Mouse (Mus musculus) heart, adult 18-20 months (tissue): Measurements from ENCODE around the gene Rpl10a. TPM values are rescaled to one million over a fixed set of nuclear protein-coding genes. Genes with fewer than 3 reads are reported as not detected.
"Not testable (repeated sequence)": the region's sequence is repeated elsewhere in the genome, so short reads cannot be mapped to it uniquely, and the experiment has no call there.

Experiments used
- DNase-seq, 2 experiments: peaks; one replicate each; pipeline ENCODE4 v3.0.0; 2021 to 2022; ENCODE audit warnings: mixed read lengths in 1 of 2
- total RNA-seq, 2 experiments: library from RNA; stranded (reverse); gene quantifications; 2 replicates each; pipeline ENCODE4 v1.2.3; 2021

Gene Rpl10a
- total RNA-seq, 2 experiments from 2014 or later, result 422 to 438 TPM

DNA sequence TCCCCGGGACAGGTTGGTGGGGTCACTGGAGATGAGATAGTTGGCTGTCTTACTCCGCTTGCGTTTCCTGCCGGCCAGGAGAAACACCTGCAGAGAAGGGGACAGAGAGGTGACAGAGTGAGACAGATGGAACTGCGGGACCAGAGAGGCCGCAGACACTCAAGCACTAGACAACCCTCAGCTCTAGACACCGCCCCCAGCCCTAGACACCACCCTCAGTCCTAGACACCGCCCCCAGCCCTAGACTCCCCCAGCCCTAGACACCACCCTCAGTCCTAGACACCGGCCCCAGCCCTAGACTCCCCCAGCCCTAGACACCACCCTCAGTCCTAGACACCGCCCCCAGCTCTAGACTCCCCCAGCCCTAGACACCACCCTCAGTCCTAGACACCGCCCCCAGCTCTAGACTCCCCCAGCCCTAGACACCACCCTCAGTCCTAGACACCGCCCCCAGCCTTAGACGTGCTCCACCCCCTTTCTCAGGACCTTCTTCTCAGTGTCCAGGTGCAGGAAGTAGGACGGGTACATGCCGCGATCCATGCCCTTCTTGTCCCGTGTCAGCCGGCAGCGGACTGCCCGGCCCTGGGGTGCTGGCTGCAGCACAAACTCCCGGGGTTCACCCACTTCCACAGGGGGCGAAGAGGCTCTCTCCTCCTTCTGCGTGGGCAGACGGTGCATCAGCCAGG is 30.4 kb downstream of the Rpl10a start:
- not testable (repeated sequence) for DNase-seq

DNA sequence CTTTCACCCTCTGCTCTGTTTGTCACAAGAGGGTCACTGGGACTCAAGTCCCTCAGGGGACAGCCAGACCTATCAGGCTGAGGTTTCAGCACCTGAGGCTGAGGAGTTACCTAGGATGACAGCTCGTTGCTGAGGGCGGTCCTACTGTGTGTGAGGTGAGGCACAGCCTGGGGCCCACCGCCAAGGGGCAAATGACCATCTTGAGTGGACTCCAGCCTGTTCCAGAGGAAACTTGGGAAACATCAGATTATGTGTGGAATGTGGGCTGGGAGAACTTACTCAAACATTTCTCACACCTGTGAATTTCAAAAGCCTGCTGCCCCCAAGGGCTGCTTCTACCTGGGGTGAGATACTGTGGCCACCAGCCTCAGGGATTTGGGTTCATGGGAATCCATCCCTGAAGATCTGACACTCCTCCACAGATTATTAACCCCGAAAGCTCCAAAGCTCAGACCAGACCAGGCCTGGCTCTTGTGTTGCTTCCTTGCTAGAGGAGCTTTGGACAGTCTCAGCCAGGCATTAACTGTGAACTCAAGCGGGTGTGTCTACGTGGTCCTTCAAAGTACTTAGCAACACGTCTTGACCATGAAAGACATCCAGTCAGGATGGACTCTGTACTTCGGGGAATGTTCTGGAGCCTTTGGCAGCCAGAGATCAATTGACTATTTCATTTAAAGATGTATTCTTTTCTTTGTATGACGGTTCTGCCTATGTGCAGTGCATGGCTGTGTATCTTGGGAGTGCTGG is 32.4 kb downstream of the Rpl10a start:
- no peak for DNase-seq

- DNase-seq, result no peak
Observed at GRCm38 (mm10) chr17:28361921-28362652, 33.8 kb downstream of the Rpl10a start.

- no peak for DNase-seq
Observed at GRCm38 (mm10) chr17:28362653-28363292, 34.5 kb downstream of the Rpl10a start.

DNA sequence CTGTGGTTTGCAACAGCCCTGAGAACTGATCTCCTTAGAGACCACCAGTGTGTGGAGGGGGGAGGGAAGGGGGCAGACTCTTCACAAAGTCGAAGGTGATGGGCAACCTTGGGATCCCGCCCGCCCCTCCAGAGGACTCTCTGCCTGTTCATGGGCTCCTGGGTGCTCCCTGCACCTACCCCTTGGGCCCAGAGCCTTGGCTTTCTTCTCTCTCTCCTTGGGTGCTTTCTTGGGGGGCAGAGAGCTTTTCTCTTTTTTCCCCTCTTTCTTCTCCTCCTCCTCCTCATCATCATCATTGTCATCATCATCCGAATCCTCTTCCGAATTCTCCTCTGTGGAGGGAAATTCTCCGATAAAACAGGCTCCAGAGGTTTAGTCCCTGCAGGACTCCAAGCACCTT is 35.2 kb downstream of the Rpl10a start:
- DNase-seq, result no peak

GRCm38 (mm10) chr17:28365122-28365521 is 36.9 kb downstream of the Rpl10a start, which contains the start of gene Tulp1:
Gene Tulp1, minus strand, starts transcription at chr17:28365222.
- DNase-seq, result no peak

DNA sequence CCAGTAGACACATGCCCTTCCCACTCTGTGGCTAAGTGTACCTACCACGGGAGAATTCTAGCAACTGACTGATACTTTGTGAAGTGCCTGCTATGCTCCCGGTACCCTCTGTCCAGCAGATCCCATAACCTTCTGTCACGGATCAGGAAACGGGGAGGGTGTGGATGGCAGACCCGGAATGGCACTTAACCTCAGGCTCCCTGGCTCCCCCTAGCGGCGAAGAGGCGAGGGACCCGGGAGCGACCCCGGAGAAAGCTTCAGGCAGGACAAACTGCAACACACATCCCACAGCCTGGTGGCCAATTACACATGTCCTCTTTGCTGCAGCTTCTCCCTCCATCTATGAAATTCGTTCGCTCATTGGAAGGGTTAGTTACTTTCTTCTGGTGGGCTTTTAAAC is 40.2 kb downstream of the Rpl10a start:
- peak; percentile 73 to 92 for DNase-seq

DNA sequence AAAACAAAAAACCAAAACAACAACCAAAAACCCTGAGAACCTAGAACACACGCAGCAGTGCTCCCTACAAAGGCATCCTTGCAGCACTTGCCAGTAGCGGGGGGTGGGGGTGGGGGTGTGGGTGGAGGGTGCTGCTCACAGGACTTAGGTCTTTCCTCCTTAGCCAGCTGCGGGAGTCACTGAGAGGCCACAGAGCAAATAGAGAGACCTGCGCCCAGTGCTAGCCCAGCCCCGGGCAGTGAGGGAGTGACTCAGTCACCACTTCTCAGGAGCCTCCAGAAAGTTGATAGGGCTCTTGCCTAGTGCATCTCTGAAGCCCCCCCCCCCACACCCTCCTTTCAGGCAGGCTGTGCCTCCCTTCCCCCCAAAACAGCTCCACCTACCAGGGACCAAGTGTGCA is 40.8 kb downstream of the Rpl10a start:
- DNase-seq, result no peak

GRCm38 (mm10) chr17:28371286-28371685 is 43.0 kb downstream of the Rpl10a start:
- DNase-seq, result no peak

- no peak for DNase-seq
Observed at GRCm38 (mm10) chr17:28371941-28372340, 43.7 kb downstream of the Rpl10a start.

- DNase-seq, result peak; percentile 26 to 57
Observed at GRCm38 (mm10) chr17:28373821-28374220, 45.5 kb downstream of the Rpl10a start.

DNA sequence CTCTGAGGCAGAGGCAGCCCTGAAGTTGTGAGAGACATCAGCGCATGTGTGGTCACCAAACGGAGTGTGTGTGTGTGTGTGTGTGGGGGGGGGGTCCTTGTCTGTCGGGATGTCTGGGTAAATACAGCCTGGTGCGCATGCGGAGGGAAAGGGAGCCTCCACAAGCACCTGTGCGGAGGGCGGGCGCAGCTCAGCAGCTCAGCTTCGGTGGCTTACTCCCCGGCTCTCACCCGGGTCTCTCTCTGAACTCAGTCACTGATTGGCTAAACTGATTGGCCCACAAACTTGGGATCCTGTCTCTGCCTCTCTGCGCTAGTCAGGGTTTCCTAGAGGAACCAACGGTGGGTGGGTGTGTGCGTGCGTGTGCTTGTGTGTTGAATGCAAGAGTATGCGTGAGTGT is 46.2 kb downstream of the Rpl10a start:
- DNase-seq, result no peak

DNA sequence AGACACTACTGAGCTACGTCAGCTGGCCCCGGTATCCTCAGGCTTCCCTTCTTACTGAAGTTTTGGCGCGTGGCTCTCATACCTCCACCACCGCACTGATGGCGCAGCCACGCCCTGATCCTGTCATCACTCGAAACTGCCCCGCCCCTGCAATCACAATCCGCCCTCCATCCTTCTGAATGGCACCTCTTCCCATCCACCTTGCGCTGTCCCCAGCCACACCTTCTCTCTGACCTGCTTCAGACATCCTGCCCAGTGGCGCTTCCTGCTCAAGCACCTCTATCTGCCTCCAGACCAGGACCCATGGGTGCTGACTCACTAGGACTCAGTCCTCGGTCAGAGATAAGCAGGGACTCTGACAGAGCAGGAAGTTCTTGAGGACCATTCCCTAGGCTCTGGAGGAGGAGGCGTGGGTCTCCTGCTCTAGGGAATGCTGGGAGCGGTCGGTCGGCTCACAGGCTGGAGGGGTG is 47.4 kb downstream of the Rpl10a start:
- peak in 1 of 2 experiments; percentile 12 for DNase-seq

- DNase-seq, result no peak
Observed at GRCm38 (mm10) chr17:28380255-28380654, 52.0 kb downstream of the Rpl10a start.

Other genes with a start within 250 kb of the Rpl10a start
- gene Tcp11, start 247.8 kb upstream of the Rpl10a start, total RNA-seq, result under 1 TPM in 1 of 2 experiments, not detected in 1; 0.33 TPM
- gene Scube3, start 186.3 kb upstream of the Rpl10a start, total RNA-seq, result under 1 TPM; 0.59 to 0.62 TPM
- gene Zfp523, start 151.3 kb upstream of the Rpl10a start, total RNA-seq, result 10 to 100 TPM; 10.7 to 13.9 TPM
- 1 to 10 TPM; 3.2 to 3.3 TPM for gene Def6, start 120.7 kb upstream of the Rpl10a start, total RNA-seq
- gene Ppard, start 95.8 kb upstream of the Rpl10a start, total RNA-seq, result 10 to 100 TPM; 28.1 to 29.9 TPM
- 10 to 100 TPM; 10.5 to 12.7 TPM for gene Fance, start 15.0 kb upstream of the Rpl10a start, total RNA-seq
- gene Tead3, start 22.3 kb downstream of the Rpl10a start, total RNA-seq, result 10 to 100 TPM; 12.0 to 13.3 TPM
- gene Tulp1, start 36.8 kb downstream of the Rpl10a start, total RNA-seq, result not detected
- gene Fkbp5, start 189.1 kb downstream of the Rpl10a start, total RNA-seq, result 100 to 1,000 TPM in 1 of 2 experiments, 10 to 100 TPM in 1; 65.4 to 103 TPM
- not detected for gene Armc12, start 202.3 kb downstream of the Rpl10a start, total RNA-seq
- not detected for gene Clpsl2, start 220.9 kb downstream of the Rpl10a start, total RNA-seq
- gene Clps, start 232.3 kb downstream of the Rpl10a start, total RNA-seq, result not detected
- gene Lhfpl5, start 247.2 kb downstream of the Rpl10a start, total RNA-seq, result not detected